Comparison of ENCODE assay signal across 22 mouse cellular contexts in genomic region chr2:14639266-14639665, GRCm38 (mm10). TPM values are rescaled to one million over a fixed set of nuclear protein-coding genes. Genes with fewer than 3 reads are reported as not detected.
DNase-seq lines count a peak whose midpoint lies in the region; ATAC-seq lines count a peak whose summit lies in the region.
"Had no signal": no experiment of that assay in that cellular context is flagged by ENCODE, and none has a peak within 500 bp of the region (broad histone marks: within the 10 kb centered on the region; RNA-seq: fewer than 3 reads in every experiment).

No protein-coding gene starts in this region.

- H3K4me1 ChIP-seq in heart, embryonic 10.5 days: peaks cover 37% of the 10 kb centered on the region
- no peaks in the 10 kb centered on the region for H3K4me1 ChIP-seq in midbrain, embryonic 11.5 days (ENCODE audit: control insufficient read depth, insufficient read depth, low read length)

- ATAC-seq in midbrain, embryonic 11.5 days (ENCODE audit: low FRiP score): no peak
- no peak for ATAC-seq in megakaryocyte progenitor cell, adult 5-6 weeks (replicated peaks; ENCODE audit: poor library complexity)
- ATAC-seq: activated CD4-positive, CD25-positive, alpha-beta regulatory T cell, adult 4 months; CD4-positive, CD25-positive, alpha-beta regulatory T cell, adult 4 months; Patski had no signal

- no peaks in the 10 kb centered on the region for H3K27me3 ChIP-seq in heart, embryonic 10.5 days (ENCODE audit: insufficient read depth, poor library complexity, severe bottlenecking)
- no peaks in the 10 kb centered on the region for H3K27me3 ChIP-seq in midbrain, embryonic 11.5 days (ENCODE audit: control insufficient read depth, insufficient read depth, low read length)
- H3K27me3 ChIP-seq: CH12.LX, Patski had no signal

- no peaks in the 10 kb centered on the region for H3K9me3 ChIP-seq in heart, embryonic 10.5 days
- no peaks in the 10 kb centered on the region for H3K9me3 ChIP-seq in midbrain, embryonic 11.5 days (ENCODE audit: control insufficient read depth, low read length)
- H3K9me3 ChIP-seq: G1E had no signal

- H3K4me2 ChIP-seq in midbrain, embryonic 11.5 days: no peak overlapping the region

- 86% methylated on average over 4 of the region's 4 CpGs for WGBS in heart, embryonic 10.5 days
- WGBS in midbrain, embryonic 11.5 days: 90% methylated on average over 4 of the region's 4 CpGs

- H3K36me3 ChIP-seq in heart, embryonic 10.5 days: no peaks in the 10 kb centered on the region
- no peaks in the 10 kb centered on the region for H3K36me3 ChIP-seq in midbrain, embryonic 11.5 days (ENCODE audit: control insufficient read depth, insufficient read depth, low read length)
- H3K36me3 ChIP-seq: G1E had no signal

- no peak overlapping the region for H3K27ac ChIP-seq in heart, embryonic 10.5 days
- no peak overlapping the region for H3K27ac ChIP-seq in midbrain, embryonic 11.5 days (ENCODE audit: low read depth, low read length)

- no peak overlapping the region for H3K4me3 ChIP-seq in heart, embryonic 10.5 days
- H3K4me3 ChIP-seq in midbrain, embryonic 11.5 days (ENCODE audit: low read depth, low read length): no peak overlapping the region

- no peak overlapping the region for H3K9ac ChIP-seq in midbrain, embryonic 11.5 days (ENCODE audit: low read length)

- DNase-seq in heart, adult 11 months: peak; percentile 2
- no peak for DNase-seq in heart, embryonic 10.5 days (ENCODE audit: low spot score)
- peak; percentile 59 for DNase-seq in forelimb bud, embryonic 11.5 days (ENCODE audit: low read depth, low spot score)
- peak; percentile 57 for DNase-seq in hindlimb bud, embryonic 11.5 days (ENCODE audit: extremely low spot score, low read depth, low spot score)
- DNase-seq in midbrain, embryonic 11.5 days (ENCODE audit: low spot score, missing footprints): no peak
- DNase-seq: adrenal gland, adult 2 months; adrenal gland, adult 8-10 months; adrenal gland, postnatal 10 days; adrenal gland, postnatal 14 days; adrenal gland, postnatal 25 days; adrenal gland, postnatal 36 days; B cell, adult 2 months; cerebellum, adult 11 months; cerebellum, adult 11-12 months; cerebellum, adult 18-20 months had no signal

RNA-seq across cellular contexts. Expression of gene Cacnb2, which starts 36.4 kb away (rescaled TPM):
- 8.3 and 11.3 TPM in 2 replicates for polyA plus RNA-seq in heart, embryonic 10.5 days (2016; fragmentation: Nextera tagmentation; extraction: Ambion mirVana)
- polyA plus RNA-seq in midbrain, embryonic 11.5 days (2014; fragmentation: Nextera tagmentation; extraction: Ambion mirVana): 1.1 TPM in 2 replicates
- 5.5 and 6.2 TPM in 2 replicates for total RNA-seq in megakaryocyte progenitor cell, adult 5-6 weeks (2015)
- 2.7 and 7.1 TPM in 2 replicates for total RNA-seq in megakaryocyte progenitor cell, adult 5-6 weeks (2017)
- total RNA-seq: MEL had no signal
- polyA plus RNA-seq: G1E had no signal

Comparison
In these comparisons a context has a peak if more than half of its experiments do, and no peak if none do; other contexts are left out.
1. DNase-seq: peak in heart, adult 11 months (single experiment), forelimb bud, embryonic 11.5 days (single experiment) and hindlimb bud, embryonic 11.5 days (single experiment); none in heart, embryonic 10.5 days (single experiment) and midbrain, embryonic 11.5 days (single experiment).